Mouse (Mus musculus): ENCODE measurements around the gene Ovca2. TPM values are rescaled to one million over a fixed set of nuclear protein-coding genes. Genes with fewer than 3 reads are reported as not detected.

The Ovca2 gene
- total RNA-seq (2021) = 10 to 100 TPM; 16.0 to 17.4 TPM
- long read RNA-seq, experiment 1, transcript Ovca2-201 (2 exons, 2,670 nt) = major isoform, 19 of 21 reads
- long read RNA-seq, experiment 1, partial matches to known transcripts = 0 of 21 reads
- long read RNA-seq, experiment 1, other reads (novel, unspliced or antisense) = 2 of 21 reads
- long read RNA-seq, experiment 2, transcript Ovca2-201 (2 exons, 2,670 nt) = major isoform, 15 of 27 reads
- long read RNA-seq, experiment 2, partial matches to known transcripts = 0 of 27 reads
- long read RNA-seq, experiment 2, other reads (novel, unspliced or antisense) = 11 of 27 reads

- DNase-seq (ENCODE audit: low spot score in 2 of 2) = peak; percentile 67 to 84
These were observed at the start of gene Ovca2 for GRCm38 (mm10) chr11:75178672-75179208. Gene Ovca2, minus strand, starts transcription at chr11:75178835.

DNA sequence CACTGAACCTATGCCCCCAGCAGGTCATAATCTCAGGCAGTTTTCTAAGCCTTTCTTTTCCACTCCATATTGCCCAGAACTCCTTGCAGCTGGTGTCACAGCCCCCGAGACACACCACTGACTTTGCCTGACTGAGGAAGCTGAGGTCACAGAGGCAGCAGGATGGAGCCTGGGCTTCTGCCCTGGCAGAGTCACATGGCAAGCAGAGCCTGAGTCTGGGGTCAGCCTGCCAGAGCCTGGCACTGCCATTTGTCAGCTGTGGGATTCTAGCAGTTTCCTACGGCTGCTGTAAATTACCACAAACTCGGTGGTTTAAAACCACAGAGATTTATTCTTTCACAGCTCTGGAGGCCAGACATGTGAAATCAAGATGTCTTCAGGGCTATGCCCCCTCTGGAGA lies 49.0 kb upstream of the Ovca2 start:
- no peak for DNase-seq (ENCODE audit: low spot score in 2 of 2)

DNA sequence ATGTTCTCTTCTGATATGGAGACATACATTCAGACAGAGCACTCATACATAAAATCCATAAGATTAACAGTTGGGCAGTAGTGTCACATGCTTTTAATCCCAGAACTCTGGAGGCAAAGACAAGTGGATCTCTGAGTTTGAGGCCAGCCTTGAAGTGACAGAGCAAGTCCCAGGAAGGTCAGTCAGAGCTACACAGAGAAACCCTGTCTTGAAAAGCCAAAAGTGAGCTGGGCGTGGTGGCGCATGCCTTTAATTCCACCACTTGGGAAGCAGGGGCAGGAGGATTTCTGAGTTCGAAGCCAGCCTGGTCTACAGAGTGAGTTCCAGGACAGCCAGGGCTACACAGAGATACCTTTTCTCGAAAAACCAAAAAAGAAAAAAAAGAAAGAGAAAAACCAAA lies 46.2 kb upstream of the Ovca2 start:
- DNase-seq (ENCODE audit: low spot score in 2 of 2) = no peak

DNA sequence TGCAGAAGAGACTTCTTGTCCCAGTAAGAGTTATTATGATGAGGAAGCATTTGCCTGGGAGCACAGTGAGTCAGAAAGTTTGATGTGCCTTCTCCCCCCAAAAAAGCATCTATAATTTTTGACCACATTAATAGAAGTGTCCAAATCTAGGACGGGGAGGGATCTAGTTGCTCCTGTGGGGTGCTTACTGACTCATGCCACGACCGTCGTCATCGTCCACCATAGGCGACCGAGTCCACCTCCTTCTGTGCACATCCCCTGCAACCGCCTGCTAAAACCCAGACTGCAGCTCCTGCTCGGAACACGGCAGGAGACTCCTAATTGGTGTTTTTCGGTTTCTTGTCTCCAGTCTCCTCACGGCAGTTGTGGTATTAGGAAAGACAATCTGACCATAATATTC lies 45.4 kb upstream of the Ovca2 start:
- no peak for DNase-seq (ENCODE audit: low spot score in 2 of 2)

DNA sequence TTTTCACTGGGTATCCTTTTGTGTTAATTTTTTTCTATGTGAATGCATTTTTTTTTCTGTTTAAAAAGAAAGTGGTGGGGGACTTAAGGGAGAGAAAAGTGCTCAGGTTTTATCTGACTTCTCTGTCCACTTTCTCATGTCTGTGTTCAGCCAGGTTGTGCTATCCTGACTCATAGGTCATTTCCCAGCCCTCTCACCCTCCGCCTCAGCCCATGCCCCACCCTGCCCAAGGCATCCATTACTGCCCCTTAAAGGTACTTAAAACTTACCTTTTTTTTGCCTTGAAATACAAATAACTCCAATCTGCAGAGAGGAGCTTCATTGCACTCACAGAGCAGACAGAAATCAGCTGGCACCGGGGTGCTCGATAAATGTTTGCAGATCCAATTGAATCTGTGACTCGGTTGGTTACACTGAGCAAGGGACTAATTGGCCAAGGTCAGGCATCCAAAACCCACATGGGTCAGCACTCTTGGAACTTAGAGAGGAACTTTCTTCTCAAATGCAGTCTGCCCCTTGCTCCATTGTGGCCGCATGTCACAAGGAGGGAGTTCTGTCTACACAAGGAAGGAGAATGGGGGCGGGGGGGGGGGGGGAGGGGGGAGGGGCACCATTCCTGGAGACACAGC lies 42.0 kb upstream of the Ovca2 start:
- no peak for DNase-seq (ENCODE audit: low spot score in 2 of 2)

GRCm38 (mm10) chr11:75220115-75220514 lies 41.5 kb upstream of the Ovca2 start:
- DNase-seq (ENCODE audit: low spot score in 2 of 2) = no peak

DNA sequence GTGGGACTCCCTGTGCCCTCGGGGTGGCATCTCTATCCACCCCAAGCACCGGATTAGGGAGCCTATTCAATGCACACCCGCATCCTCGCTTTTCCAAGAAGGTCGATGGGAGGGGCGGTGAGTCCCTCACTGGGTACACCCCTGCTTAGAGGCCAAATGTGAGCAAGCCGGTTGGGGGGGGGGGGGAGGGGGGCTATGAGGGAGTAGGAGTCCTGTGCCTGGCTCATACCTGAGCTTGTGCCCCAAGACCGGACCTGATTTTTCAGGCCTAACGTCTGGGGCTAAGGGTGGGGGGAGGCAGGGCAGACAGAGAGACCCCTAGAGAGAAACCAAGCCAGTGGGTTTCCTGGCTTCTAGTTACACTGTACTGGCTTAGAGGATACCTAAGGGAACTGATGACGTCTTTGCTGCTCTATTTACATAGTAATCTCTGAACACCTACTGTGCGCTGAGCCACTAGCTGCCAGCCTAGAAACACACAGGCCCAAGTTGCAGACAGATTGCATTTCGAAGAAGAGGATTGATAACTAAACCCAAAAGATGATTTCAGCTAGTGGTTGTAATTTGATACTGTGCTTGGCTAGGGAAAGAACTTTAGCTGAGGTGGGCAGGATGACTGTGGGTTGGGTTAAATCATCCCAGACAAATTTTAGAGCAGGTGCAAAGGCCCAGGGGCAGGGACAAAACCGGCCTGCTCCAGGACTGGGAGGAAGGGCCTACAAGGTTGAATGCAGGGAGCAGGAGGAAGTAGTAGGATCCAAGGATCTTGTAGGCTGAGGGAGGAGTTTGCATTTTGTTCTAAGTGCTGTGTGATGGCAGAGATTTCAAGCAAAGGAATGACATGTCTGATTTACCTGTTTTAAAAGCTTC lies 35.7 kb upstream of the Ovca2 start:
- DNase-seq (ENCODE audit: low spot score in 2 of 2) = no peak

DNA sequence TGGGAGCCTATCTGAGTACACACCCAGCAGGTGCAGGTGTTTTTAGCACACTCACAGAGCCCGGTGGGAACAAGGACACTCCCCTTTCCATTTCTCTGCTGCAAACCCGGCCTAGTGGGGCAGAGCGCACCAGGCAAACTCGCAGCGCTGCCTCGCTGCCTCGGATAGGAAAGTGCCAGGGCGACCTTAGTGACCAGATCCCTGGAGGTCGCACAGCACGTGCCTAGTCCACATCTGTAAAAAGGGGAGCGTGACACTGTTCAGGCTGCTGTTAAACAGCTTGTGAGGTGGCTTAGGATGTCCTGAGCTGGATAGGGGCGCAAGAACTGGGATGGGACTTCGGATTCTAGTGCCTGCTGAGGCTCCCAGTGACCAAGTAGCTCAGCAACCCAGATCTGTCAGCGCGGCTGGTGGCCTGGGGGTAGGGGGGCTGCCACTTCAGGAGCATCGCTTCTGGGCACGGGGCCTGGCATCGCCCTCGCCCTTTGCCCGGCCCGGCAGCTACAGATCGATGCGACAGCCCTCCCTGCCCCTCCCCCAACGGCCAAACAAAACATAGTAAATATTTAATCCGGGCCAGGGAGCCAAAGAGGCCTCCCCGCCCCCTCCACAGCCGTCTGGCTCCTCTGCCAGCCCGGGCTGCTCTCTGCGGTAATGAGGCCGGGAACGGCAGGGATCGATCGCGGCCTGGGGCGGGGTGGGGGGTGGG lies 34.9 kb upstream of the Ovca2 start:
- DNase-seq (ENCODE audit: low spot score in 2 of 2) = peak in 1 of 2 experiments; percentile 22

DNA sequence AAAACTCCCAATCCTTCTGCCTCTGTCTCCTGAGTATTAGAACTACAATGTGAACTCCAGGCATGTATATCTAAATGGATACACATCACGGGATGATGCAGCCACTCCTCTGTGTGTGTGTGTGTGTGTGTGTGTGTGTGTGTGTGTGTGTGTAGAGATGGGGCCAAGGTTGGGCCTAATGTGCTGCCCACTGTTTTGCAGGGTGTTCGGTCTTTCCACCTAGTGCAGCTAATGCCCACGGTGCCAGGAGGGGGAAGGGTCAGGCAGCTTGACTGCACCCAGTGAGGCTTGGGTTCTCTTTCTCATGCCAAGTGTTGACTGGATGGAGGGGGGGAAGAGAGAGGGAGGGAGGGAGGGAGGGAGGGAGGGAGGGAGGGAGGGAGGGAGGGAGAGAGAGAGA lies 34.2 kb upstream of the Ovca2 start:
- no peak for DNase-seq (ENCODE audit: low spot score in 2 of 2)

GRCm38 (mm10) chr11:75212031-75212667 lies 33.5 kb upstream of the Ovca2 start:
- DNase-seq (ENCODE audit: low spot score in 2 of 2) = no peak

DNA sequence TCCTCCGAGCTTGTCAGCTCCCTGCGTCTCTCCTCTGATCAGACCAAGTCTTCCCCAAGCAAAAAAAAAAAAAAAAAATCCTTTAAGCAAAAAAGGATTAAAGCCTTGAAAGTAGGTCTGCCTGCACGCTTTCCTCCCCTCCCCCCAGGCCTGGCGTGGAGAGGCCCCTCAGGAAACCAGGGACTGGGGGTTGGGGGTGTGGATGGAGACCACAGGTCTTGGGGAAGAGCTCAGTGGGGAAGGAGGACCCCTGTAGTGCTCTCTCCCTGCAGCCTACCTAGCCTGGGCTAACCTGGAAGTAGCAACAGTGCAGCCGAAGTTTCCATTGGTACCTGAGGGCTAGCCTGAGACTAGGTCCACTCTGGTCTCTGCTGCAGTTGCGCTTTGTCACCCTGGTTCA lies 32.1 kb upstream of the Ovca2 start:
- DNase-seq (ENCODE audit: low spot score in 2 of 2) = no peak

DNA sequence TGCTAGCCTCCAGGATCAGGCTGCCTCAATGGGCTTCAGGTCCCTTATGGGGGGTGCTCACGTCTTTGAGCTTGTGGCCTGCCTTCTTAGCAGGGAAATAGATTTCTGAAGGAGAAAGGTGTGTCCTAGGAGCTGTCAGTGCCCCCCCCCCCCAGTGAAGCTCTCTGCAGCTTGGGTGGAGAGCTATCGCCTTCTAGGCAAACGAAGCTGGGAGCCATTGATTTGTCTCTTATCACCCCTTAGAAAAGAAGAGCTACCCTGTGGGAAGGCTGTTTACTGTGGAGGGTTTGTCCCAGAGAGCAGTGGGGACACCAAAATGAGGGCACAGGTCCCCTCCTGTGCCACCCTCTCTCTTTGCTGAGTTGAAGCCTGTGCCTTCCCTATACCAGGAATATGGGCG lies 31.5 kb upstream of the Ovca2 start:
- no peak for DNase-seq (ENCODE audit: low spot score in 2 of 2)

DNA sequence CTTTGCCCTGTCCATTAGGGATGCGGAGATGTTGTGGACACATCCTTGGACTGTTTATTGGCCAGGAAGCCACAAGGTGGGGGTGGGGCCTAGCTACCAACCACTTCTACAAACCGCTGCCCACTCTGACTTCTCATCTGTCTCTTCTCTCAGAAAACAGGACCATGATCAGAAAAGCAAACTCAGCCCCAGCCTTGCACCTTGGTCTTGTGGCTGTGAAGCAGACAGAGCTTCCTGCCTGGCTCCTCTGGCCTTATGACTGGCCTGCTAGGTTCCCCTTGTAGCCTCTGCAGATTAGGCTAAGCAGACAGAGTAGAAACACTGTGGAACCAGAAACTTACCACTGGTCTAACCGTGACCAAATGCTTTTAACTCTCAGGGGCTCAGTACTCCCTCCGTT lies 30.7 kb upstream of the Ovca2 start:
- DNase-seq (ENCODE audit: low spot score in 2 of 2) = no peak

DNA sequence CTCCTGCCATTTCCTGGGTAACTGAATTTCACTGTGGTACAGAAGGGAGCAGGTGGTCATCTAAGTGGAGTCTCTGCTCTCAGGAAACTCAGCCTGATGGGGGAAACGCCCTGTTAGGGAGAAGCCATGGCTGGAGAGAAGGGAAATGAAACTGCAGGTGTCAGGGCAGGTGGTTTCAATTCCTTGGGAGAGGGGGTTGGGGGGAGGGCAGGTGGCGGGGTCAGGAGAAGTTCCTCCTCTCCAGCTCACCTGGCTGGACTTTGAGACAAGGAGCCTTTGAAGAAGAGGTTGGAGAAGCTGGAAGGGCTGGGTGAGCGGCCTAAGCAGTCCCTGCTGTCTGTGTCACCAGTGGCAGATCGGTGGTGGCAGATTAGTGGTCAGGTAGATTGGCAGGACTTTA lies 27.7 kb upstream of the Ovca2 start:
- no peak for DNase-seq (ENCODE audit: low spot score in 2 of 2)

DNA sequence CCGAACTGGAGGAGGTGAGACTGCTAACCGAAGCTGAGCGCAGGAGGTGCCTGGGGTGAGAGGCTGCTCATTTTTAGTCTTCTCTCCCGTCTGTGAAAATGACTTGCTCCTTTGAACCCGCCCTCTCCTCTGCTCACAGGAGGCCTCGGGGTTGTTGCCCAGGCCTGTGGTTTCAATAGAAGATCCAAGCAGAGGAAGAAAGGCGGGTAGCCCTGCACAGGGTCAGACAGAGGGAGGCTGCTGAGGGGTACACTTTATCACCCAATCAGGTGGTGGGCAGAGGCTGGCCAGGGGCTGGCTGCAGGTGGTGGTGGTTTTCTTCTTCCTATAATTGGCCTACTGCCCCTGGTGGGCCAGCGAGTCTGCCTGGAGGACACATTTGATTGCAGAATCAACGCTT lies 25.8 kb upstream of the Ovca2 start:
- no peak for DNase-seq (ENCODE audit: low spot score in 2 of 2)

- no peak for DNase-seq (ENCODE audit: low spot score in 2 of 2)
These were observed 25.3 kb upstream of the Ovca2 start for GRCm38 (mm10) chr11:75203926-75204325.

DNA sequence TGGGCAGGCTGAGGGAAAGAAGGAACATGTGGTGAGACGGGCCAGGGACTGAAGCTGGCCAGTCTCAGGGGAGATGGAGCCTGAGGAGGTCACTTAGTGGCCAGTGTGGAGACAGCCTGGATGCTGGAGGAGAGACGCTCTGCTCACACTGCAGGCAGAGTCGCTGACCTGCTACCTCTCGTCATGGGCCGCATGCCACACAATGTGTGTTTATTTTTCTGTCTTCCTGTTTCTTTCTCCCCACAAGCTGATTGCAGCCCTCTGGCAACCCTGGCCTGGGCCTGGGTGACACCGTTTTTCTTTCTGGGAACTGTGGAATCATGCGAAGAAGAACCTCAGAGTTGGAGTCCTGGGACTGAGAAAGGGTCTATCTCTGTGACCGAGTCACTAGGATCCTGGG lies 23.1 kb upstream of the Ovca2 start:
- DNase-seq (ENCODE audit: low spot score in 2 of 2) = no peak

GRCm38 (mm10) chr11:75200935-75201334 lies 22.3 kb upstream of the Ovca2 start:
- DNase-seq (ENCODE audit: low spot score in 2 of 2) = no peak

- DNase-seq (ENCODE audit: low spot score in 2 of 2) = no peak
These were observed 21.3 kb upstream of the Ovca2 start for GRCm38 (mm10) chr11:75199951-75200350.

DNA sequence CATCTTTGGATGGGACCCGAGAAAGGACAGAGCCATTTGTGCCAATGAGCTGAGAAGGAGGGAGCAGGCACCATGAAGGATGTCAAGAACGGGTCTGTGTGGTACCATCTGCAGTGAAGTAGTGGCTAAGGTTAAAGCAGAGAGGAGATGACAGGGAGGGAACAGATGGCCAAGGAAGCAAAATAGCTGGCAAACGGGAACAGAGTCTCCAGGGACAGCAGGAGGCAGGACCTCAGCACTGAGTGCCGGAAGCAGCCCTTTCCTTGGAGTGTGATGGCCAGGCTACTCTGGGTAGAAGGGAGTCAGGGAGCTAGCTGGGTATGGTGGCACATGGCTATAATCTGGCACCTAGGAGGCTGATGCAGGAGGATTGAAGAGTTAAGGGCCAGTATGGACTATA lies 20.2 kb upstream of the Ovca2 start:
- no peak for DNase-seq (ENCODE audit: low spot score in 2 of 2)

DNA sequence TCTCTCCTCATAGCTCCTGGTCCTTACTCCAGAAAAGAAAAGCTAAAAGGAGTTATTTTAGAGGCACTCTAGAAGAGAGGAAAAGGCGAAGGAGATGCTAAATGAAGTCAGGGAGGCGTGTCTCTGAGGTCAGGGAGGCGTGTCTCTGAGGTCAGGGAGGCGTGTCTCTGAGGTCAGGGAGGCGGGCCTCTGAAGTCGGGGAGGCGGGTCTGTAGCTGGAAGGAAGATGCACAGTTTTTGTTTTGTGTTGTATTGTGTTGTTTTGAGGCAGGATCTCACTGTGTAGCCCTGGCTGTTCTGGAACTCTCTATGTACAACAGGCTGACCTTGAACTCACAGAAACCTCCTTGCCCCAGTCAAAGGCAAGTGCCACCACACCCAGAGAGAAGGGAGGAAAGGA lies 19.3 kb upstream of the Ovca2 start:
- no peak for DNase-seq (ENCODE audit: low spot score in 2 of 2)

Measured in adrenal gland, postnatal 4 days (tissue).